Mouse (Mus musculus) forebrain, embryonic 12.5 days (tissue): ENCODE data around the gene Vrk2. TPM values are rescaled to one million over a fixed set of nuclear protein-coding genes. Genes with fewer than 3 reads are reported as not detected.
A peak's percentile ranks its signal among the peaks of the same experiment; 100 is the strongest.

Experiments
- ATAC-seq: fragments of 200-750 bp; cut with Nextera tagmentation; 2 replicates; pipeline ENCODE4 v1.8.0; 2017; ENCODE audit warnings: moderate TSS enrichment; ENCODE audit not compliant: low FRiP score
- H3K27ac ChIP-seq: fragments of 300-500 bp; sonication (generic); 2 replicates; pipeline ENCODE4 v1.5.1; 2016; ENCODE audit warnings: mild to moderate bottlenecking
- H3K27me3 ChIP-seq: fragments of 300-500 bp; sonication (generic); 2 replicates; pipeline ENCODE4 v1.6.1; 2016; ENCODE audit warnings: mild to moderate bottlenecking
- H3K36me3 ChIP-seq: fragments of 300-500 bp; sonication (generic); replicated peaks from 2 replicates; pipeline ENCODE4 v1.6.1; 2016; ENCODE audit warnings: mild to moderate bottlenecking
- H3K4me1 ChIP-seq: fragments of 300-500 bp; sonication (generic); 2 replicates; pipeline ENCODE4 v1.6.1; 2016
- H3K4me2 ChIP-seq: fragments of 300-500 bp; sonication (generic); 2 replicates; pipeline ENCODE4 v1.6.1; 2016; ENCODE audit warnings: mild to moderate bottlenecking, moderate library complexity
- H3K4me3 ChIP-seq: fragments of 300-500 bp; sonication (generic); replicated peaks from 2 replicates; pipeline ENCODE4 v1.5.1; 2016; ENCODE audit warnings: mild to moderate bottlenecking
- H3K9ac ChIP-seq: fragments of 300-500 bp; sonication (generic); 2 replicates; pipeline ENCODE4 v1.6.1; 2016; ENCODE audit warnings: mild to moderate bottlenecking
- H3K9me3 ChIP-seq: fragments of 300-500 bp; sonication (generic); 2 replicates; pipeline ENCODE4 v1.6.1; 2016
- WGBS: fragments of 180-500 bp; shearing (Covaris S2); methylation state at CpG from one replicate; pipeline ENCODE4 v1.1.7; 2016; 5-methylcytosine and 5-hydroxymethylcytosine counted together
- polyA plus RNA-seq: library from polyadenylated mRNA; unstranded; fragments of >200 nt; fragmentation: Nextera tagmentation; extraction: Ambion mirVana; gene quantifications from 2 replicates; pipeline ENCODE4 v1.2.1, GENCODE M21; 2016

Gene Vrk2
- polyA plus RNA-seq, 1 experiment from 2014 or later: 17.1 TPM

DNA sequence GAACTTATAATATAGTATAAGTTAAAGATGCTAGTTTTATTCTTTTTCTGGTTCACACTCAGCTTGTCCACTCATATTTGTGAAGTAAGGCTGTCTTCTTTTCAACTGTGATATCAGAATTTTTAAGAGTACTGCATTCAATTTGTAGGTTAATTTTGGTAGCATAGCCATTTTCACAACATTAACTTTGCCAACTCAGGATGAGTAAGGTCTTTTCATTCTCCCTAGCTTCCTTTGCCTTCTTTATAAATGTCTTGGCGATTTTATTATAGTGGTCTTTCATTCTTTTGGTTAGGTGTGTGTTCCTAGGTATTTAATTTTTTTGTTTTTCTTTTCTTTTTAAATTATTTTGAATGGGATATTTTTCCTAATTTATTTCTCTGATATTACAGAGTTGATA is 143.2 kb downstream of the Vrk2 start:
- Histone ChIP-seq H3K4me2 (no peak overlapping the region), H3K9ac (no peak overlapping the region), H3K27ac (no peak overlapping the region), H3K4me1 (no peaks in the 10 kb centered on the region), H3K27me3 (no peaks in the 10 kb centered on the region), H3K4me3 (no peak overlapping the region), H3K36me3 (no peaks in the 10 kb centered on the region), H3K9me3 (no peaks in the 10 kb centered on the region)
- ATAC-seq: no peak
- 93% methylated on average over 1 of the region's 1 CpGs for WGBS

GRCm38 (mm10) chr11:26449789-26450188 is 144.0 kb downstream of the Vrk2 start:
- Histone ChIP-seq H3K9ac (no peak overlapping the region), H3K36me3 (no peaks in the 10 kb centered on the region), H3K9me3 (no peaks in the 10 kb centered on the region), H3K4me1 (no peaks in the 10 kb centered on the region), H3K4me3 (no peak overlapping the region), H3K27me3 (no peaks in the 10 kb centered on the region), H3K4me2 (no peak overlapping the region), H3K27ac (no peak overlapping the region)
- no peak for ATAC-seq
- 86% methylated on average over 3 of the region's 3 CpGs for WGBS

DNA sequence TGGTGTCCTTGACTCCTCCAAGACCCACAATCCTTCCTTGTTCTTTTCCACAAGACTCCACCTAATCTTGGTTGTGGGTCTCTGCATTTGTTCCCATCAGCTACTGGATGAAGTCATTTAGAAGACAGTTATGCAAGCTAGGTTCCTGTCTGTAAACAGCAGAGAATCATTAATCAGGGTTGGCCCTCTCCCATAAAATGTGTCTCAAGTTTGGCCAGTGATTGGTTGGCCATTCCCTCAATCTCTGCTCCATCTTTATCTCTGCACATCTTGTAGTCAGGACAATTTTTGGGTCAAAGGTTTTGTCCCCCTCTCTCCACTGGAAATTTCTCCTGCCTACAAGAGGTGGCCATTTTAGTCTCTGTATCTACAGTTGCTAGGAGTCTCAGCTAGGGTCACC is 149.4 kb downstream of the Vrk2 start:
- no peak overlapping the region for H3K4me3 ChIP-seq
- H3K27me3 ChIP-seq: no peaks in the 10 kb centered on the region
- H3K9ac ChIP-seq: no peak overlapping the region
- H3K9me3 ChIP-seq: no peaks in the 10 kb centered on the region
- no peaks in the 10 kb centered on the region for H3K36me3 ChIP-seq
- ATAC-seq: no peak
- no peak overlapping the region for H3K4me2 ChIP-seq
- H3K27ac ChIP-seq: no peak overlapping the region
- no peaks in the 10 kb centered on the region for H3K4me1 ChIP-seq

- Histone ChIP-seq H3K9me3 (no peaks in the 10 kb centered on the region), H3K9ac (no peak overlapping the region)
- ATAC-seq: no peak
Measured at GRCm38 (mm10) chr11:26441121-26441520, 152.7 kb downstream of the Vrk2 start.

GRCm38 (mm10) chr11:26437818-26438217 is 156.0 kb downstream of the Vrk2 start:
- no peaks in the 10 kb centered on the region for H3K9me3 ChIP-seq
- H3K36me3 ChIP-seq: no peaks in the 10 kb centered on the region
- whole genome bisulfite sequencing: 77% methylated on average over 13 of the region's 13 CpGs
- peak; percentile 70 for ATAC-seq
- H3K4me3 ChIP-seq: no peak overlapping the region
- 0 out of 2 replicates have a peak overlapping the region, but pooled peaks have one; percentile 46 for H3K27ac ChIP-seq
- no peaks in the 10 kb centered on the region for H3K4me1 ChIP-seq
- H3K9ac ChIP-seq: no peak overlapping the region
- no peaks in the 10 kb centered on the region for H3K27me3 ChIP-seq
- H3K4me2 ChIP-seq: no peak overlapping the region

More at GRCm38 (mm10) chr11:26441121-26441520, 152.7 kb downstream of the Vrk2 start:
- no peak overlapping the region for H3K4me3 ChIP-seq
- H3K4me1 ChIP-seq: no peaks in the 10 kb centered on the region
- no peak overlapping the region for H3K4me2 ChIP-seq
- no peak overlapping the region for H3K27ac ChIP-seq
- WGBS: 60% methylated on average over 1 of the region's 1 CpGs
- H3K36me3 ChIP-seq: no peaks in the 10 kb centered on the region
- no peaks in the 10 kb centered on the region for H3K27me3 ChIP-seq

GRCm38 (mm10) chr11:26434229-26434628 is 159.6 kb downstream of the Vrk2 start:
- Histone ChIP-seq H3K36me3 (no peaks in the 10 kb centered on the region), H3K27ac (no peak overlapping the region), H3K4me2 (no peak overlapping the region), H3K4me3 (no peak overlapping the region), H3K9ac (no peak overlapping the region), H3K4me1 (no peaks in the 10 kb centered on the region), H3K9me3 (no peaks in the 10 kb centered on the region), H3K27me3 (no peaks in the 10 kb centered on the region)
- ATAC-seq: no peak

DNA sequence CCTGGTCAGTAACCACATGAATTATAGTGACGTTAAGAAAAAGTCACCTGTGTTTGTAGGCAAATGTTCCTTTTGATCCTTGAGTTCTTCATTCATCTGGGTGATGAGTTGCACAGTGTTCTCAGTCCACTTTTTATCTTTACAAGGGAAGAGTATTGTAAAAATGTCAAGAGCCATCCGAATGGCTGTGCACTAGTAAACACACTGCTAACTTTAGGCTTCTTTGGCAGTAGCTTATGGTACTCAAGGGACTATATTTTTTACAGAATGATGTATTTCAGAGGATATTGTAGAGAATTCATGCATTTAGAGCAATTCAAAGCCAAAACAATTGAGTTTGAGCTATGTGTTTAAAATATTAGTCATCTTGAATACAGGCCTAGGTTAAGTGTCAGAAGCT is 172.3 kb downstream of the Vrk2 start:
- Histone ChIP-seq H3K9me3 (no peaks in the 10 kb centered on the region), H3K27ac (no peak overlapping the region), H3K4me2 (no peak overlapping the region), H3K9ac (no peak overlapping the region), H3K36me3 (0 out of 2 replicates have a peak, but pooled peaks cover 3% of the 10 kb centered on the region), H3K27me3 (no peaks in the 10 kb centered on the region), H3K4me3 (no peak overlapping the region), H3K4me1 (no peaks in the 10 kb centered on the region)
- no peak for ATAC-seq
- WGBS: 90% methylated on average over 2 of the region's 2 CpGs

Other genes starting within 250 kb of the Vrk2 start
- 23.6 and 25.0 TPM in 2 replicates for gene Fancl, start 207.9 kb downstream of the Vrk2 start, polyA plus RNA-seq
- gene Gm6899, start 758 bp downstream of the Vrk2 start, polyA plus RNA-seq: not detected in 2 replicates